19 mouse cellular contexts compared by ENCODE assay signal in the genomic region with DNA sequence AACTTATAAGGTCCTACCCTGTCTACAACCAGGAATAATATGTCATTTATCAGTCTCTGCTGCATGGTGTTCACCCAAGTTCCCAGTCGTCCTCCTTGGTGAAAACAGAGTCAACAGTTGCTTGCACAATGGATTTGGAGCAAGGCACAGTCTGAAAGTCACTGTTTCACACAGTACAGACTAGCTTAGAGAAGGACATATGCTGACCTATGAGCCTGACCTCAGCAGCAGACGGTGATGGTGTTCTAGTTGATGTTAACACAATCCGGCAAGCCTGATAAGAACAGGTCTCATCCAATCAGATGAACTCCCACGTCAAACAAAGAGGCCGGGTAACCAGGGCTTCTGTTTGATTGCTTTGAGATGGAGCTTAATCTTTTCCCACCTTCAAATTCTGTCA. TPM values are rescaled to one million over a fixed set of nuclear protein-coding genes. Genes with fewer than 3 reads are reported as not detected.
DNase-seq lines count a peak whose midpoint lies in the region; ATAC-seq and TF ChIP-seq lines count a peak whose summit lies in the region.
"Had no signal": no experiment of that assay in that cellular context is flagged by ENCODE, and none has a peak within 500 bp of the region (broad histone marks: within the 10 kb centered on the region; RNA-seq: fewer than 3 reads in every experiment).

No protein-coding gene starts in this region.

- no peak overlapping the region for H3K9ac ChIP-seq in stomach, embryonic 15.5 days
- no peak overlapping the region for H3K9ac ChIP-seq in stomach, postnatal 0 days (ENCODE audit: low read length)
- H3K9ac ChIP-seq in liver, embryonic 13.5 days, result no peak overlapping the region
- H3K9ac ChIP-seq in liver, postnatal 0 days (replicated peaks), result no peak overlapping the region
- H3K9ac ChIP-seq: forebrain, embryonic 13.5 days; forebrain, postnatal 0 days; heart, embryonic 12.5 days had no signal

- H3K36me3 ChIP-seq in stomach, embryonic 15.5 days, result no peaks in the 10 kb centered on the region
- no peaks in the 10 kb centered on the region for H3K36me3 ChIP-seq in stomach, postnatal 0 days (ENCODE audit: control insufficient read depth, insufficient read depth, low read length)
- H3K36me3 ChIP-seq in liver, embryonic 13.5 days, result no peaks in the 10 kb centered on the region
- H3K36me3 ChIP-seq in liver, postnatal 0 days (replicated peaks; ENCODE audit: insufficient read depth, low read length), result no peaks in the 10 kb centered on the region
- H3K36me3 ChIP-seq: embryonic facial prominence, embryonic 10.5 days; heart, embryonic 12.5 days had no signal

- no peaks in the 10 kb centered on the region for H3K4me1 ChIP-seq in stomach, embryonic 15.5 days
- H3K4me1 ChIP-seq in stomach, postnatal 0 days (replicated peaks; ENCODE audit: control insufficient read depth, insufficient read depth), result no peaks in the 10 kb centered on the region
- no peaks in the 10 kb centered on the region for H3K4me1 ChIP-seq in liver, embryonic 13.5 days (replicated peaks)
- H3K4me1 ChIP-seq in liver, postnatal 0 days (ENCODE audit: insufficient read depth), result no peaks in the 10 kb centered on the region
- H3K4me1 ChIP-seq: embryonic facial prominence, embryonic 10.5 days; forebrain, embryonic 13.5 days; heart, embryonic 12.5 days had no signal

- ATAC-seq in stomach, embryonic 15.5 days (ENCODE audit: insufficient read depth, low FRiP score, low read depth), result peak; percentile 39; the same call in 1 of the 2 replicates
- no peak for ATAC-seq in stomach, postnatal 0 days (ENCODE audit: low FRiP score, low TSS enrichment)
- peak; percentile 87 for ATAC-seq in liver, embryonic 13.5 days (ENCODE audit: low read depth)
- peak; percentile 96 for ATAC-seq in liver, postnatal 0 days
- ATAC-seq: forebrain, embryonic 13.5 days; forebrain, postnatal 0 days had no signal

- H3K9me3 ChIP-seq in stomach, embryonic 15.5 days, result no peaks in the 10 kb centered on the region
- H3K9me3 ChIP-seq in stomach, postnatal 0 days (ENCODE audit: control insufficient read depth, low read length), result no peaks in the 10 kb centered on the region
- no peaks in the 10 kb centered on the region for H3K9me3 ChIP-seq in liver, embryonic 13.5 days (replicated peaks)
- H3K9me3 ChIP-seq in liver, postnatal 0 days (ENCODE audit: low read length), result no peaks in the 10 kb centered on the region
- H3K9me3 ChIP-seq: embryonic facial prominence, embryonic 10.5 days; forebrain, embryonic 13.5 days; heart, embryonic 12.5 days had no signal

- no peak for TF ChIP-seq EP300 in stomach, postnatal 0 days (optimal IDR thresholded peaks at IDR 0.05)
- no peak for TF ChIP-seq EP300 in liver, postnatal 0 days (IDR thresholded peaks at IDR 0.05; ENCODE audit: low read depth)

- H3K27ac ChIP-seq in stomach, embryonic 15.5 days, result no peak overlapping the region
- H3K27ac ChIP-seq in stomach, postnatal 0 days (replicated peaks), result no peak overlapping the region
- no peak overlapping the region for H3K27ac ChIP-seq in liver, embryonic 13.5 days
- H3K27ac ChIP-seq in liver, postnatal 0 days (ENCODE audit: low read depth), result no peak overlapping the region
- H3K27ac ChIP-seq: embryonic facial prominence, embryonic 10.5 days; forebrain, embryonic 13.5 days; heart, adult 2 months had no signal

- H3K4me2 ChIP-seq in stomach, embryonic 15.5 days, result no peak overlapping the region
- H3K4me2 ChIP-seq in stomach, postnatal 0 days (replicated peaks; ENCODE audit: low read depth), result no peak overlapping the region
- H3K4me2 ChIP-seq in liver, embryonic 13.5 days, result no peak overlapping the region
- no peak overlapping the region for H3K4me2 ChIP-seq in liver, postnatal 0 days (ENCODE audit: low read depth, low read length)
- H3K4me2 ChIP-seq: forebrain, embryonic 13.5 days; heart, embryonic 12.5 days had no signal

- DNase-seq in stomach, postnatal 0 days (ENCODE audit: low spot score), result no peak
- DNase-seq in liver, embryonic 13.5 days, result no peak
- DNase-seq in liver, postnatal 0 days, result no peak
- DNase-seq in lung, postnatal 36 days, result no peak
- no peak for DNase-seq in layer of hippocampus, adult 11-12 months (ENCODE audit: low spot score)
- DNase-seq in spleen, postnatal 14 days (ENCODE audit: low spot score in 2 of 2), result no peak
- DNase-seq: adrenal gland, adult 2 months; adrenal gland, postnatal 25 days; cerebellum, adult 18-20 months; cerebellum, adult 9-11 months; forebrain, postnatal 0 days; gastrocnemius, postnatal 14 days; heart, adult 2 months; heart, postnatal 36 days had no signal

- WGBS in stomach, embryonic 15.5 days, result 28% methylated on average over 5 of the region's 5 CpGs
- WGBS in stomach, postnatal 0 days, result 34% methylated on average over 5 of the region's 5 CpGs
- WGBS in liver, embryonic 13.5 days (ENCODE audit: insufficient replicate concordance), result 39% methylated on average over 5 of the region's 5 CpGs
- 49% methylated on average over 5 of the region's 5 CpGs for WGBS in liver, postnatal 0 days (ENCODE audit: insufficient replicate concordance)

- TF ChIP-seq CTCF in stomach, postnatal 0 days (IDR thresholded peaks at IDR 0.05; ENCODE audit: low read depth), result no peak
- no peak for TF ChIP-seq CTCF in liver, postnatal 0 days (IDR thresholded peaks at IDR 0.05; ENCODE audit: low read depth)

- H3K4me3 ChIP-seq in stomach, embryonic 15.5 days (replicated peaks), result no peak overlapping the region
- H3K4me3 ChIP-seq in stomach, postnatal 0 days (ENCODE audit: low read depth, low read length), result no peak overlapping the region
- H3K4me3 ChIP-seq in liver, embryonic 13.5 days (replicated peaks), result no peak overlapping the region
- H3K4me3 ChIP-seq in liver, postnatal 0 days (ENCODE audit: low read depth, low read length), result no peak overlapping the region
- H3K4me3 ChIP-seq: embryonic facial prominence, embryonic 10.5 days; forebrain, embryonic 13.5 days; heart, adult 2 months; heart, embryonic 12.5 days had no signal

- H3K27me3 ChIP-seq in stomach, embryonic 15.5 days (replicated peaks), result no peaks in the 10 kb centered on the region
- H3K27me3 ChIP-seq in stomach, postnatal 0 days (ENCODE audit: control insufficient read depth, insufficient read depth, low read length), result no peaks in the 10 kb centered on the region
- H3K27me3 ChIP-seq in liver, embryonic 13.5 days, result no peaks in the 10 kb centered on the region
- H3K27me3 ChIP-seq in liver, postnatal 0 days (ENCODE audit: insufficient read depth, low read length), result no peaks in the 10 kb centered on the region
- H3K27me3 ChIP-seq: CH12.LX; forebrain, embryonic 13.5 days; heart, embryonic 12.5 days had no signal

RNA-seq across cellular contexts. Expression of gene D16Ertd472e, which starts 46.2 kb away (rescaled TPM):
- polyA plus RNA-seq in stomach, embryonic 15.5 days (2015; fragmentation: Nextera tagmentation; extraction: Ambion mirVana), result 11.9 and 12.4 TPM in 2 replicates
- 8.7 and 9.7 TPM in 2 replicates for polyA plus RNA-seq in stomach, postnatal 0 days (2015; fragmentation: Nextera tagmentation; extraction: Ambion mirVana)
- 6.0 and 6.4 TPM in 2 replicates for polyA plus RNA-seq in liver, embryonic 13.5 days (2015; fragmentation: Nextera tagmentation; extraction: Ambion mirVana)
- polyA plus RNA-seq in liver, postnatal 0 days (2015; fragmentation: Nextera tagmentation; extraction: Ambion mirVana), result 4.8 and 6.0 TPM in 2 replicates
